Mouse (Mus musculus) megakaryocyte progenitor cell, adult 5-6 weeks (primary cell): ENCODE results near the gene 1700047I17Rik2. TPM values are rescaled to one million over a fixed set of nuclear protein-coding genes. Genes with fewer than 3 reads are reported as not detected.
"Not testable (repeated sequence)": the region's sequence is repeated elsewhere in the genome, so short reads cannot be mapped to it uniquely, and the experiment has no call there.

Experiments used
- ATAC-seq: replicated peaks from 2 replicates; pipeline ENCODE4 v1.8.0; 2016; ENCODE audit warnings: mild to moderate bottlenecking, moderate TSS enrichment, inconsistent platforms; ENCODE audit not compliant: poor library complexity
- total RNA-seq, 2 experiments: library from RNA; stranded (forward) in 1 of 2; stranded (reverse) in 1 of 2; fragments of 157-497, 149-512 nt in 1 of 2; fragments of 200-1000 nt in 1 of 2; gene quantifications; 2 replicates each; pipeline versions ENCODE4 v1.2.3 to v1.2.4; 2015 to 2017

1700047I17Rik2 gene
- 8.5 and 11.7 TPM in 2 replicates for total RNA-seq (2015)
- total RNA-seq (2017), result not detected in 2 replicates

DNA sequence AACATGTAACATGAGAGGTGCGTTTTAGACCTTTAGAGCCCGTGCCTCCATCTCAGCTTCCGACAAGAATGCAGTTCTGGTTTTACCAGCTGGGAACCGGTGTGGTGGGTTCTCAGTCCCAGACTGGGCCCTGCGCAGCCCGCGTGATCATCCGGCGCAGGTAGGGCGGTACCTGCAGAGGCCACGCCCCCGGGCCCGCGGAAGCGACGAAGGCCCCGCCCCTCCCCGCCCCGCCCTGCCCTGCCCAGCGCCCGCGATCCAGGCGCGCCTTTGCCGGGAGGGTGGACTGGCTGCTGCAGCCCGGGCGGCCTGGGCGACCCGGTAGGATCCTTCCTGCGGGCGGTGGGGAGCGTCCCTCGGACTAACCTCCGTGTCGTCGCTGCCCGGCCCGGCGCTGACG is at the start of gene 1700047I17Rik2:
TSS of gene 1700047I17Rik2 (plus strand) at position 287 of the 400 bp plus-strand sequence.
- peak; percentile 95 for ATAC-seq

DNA sequence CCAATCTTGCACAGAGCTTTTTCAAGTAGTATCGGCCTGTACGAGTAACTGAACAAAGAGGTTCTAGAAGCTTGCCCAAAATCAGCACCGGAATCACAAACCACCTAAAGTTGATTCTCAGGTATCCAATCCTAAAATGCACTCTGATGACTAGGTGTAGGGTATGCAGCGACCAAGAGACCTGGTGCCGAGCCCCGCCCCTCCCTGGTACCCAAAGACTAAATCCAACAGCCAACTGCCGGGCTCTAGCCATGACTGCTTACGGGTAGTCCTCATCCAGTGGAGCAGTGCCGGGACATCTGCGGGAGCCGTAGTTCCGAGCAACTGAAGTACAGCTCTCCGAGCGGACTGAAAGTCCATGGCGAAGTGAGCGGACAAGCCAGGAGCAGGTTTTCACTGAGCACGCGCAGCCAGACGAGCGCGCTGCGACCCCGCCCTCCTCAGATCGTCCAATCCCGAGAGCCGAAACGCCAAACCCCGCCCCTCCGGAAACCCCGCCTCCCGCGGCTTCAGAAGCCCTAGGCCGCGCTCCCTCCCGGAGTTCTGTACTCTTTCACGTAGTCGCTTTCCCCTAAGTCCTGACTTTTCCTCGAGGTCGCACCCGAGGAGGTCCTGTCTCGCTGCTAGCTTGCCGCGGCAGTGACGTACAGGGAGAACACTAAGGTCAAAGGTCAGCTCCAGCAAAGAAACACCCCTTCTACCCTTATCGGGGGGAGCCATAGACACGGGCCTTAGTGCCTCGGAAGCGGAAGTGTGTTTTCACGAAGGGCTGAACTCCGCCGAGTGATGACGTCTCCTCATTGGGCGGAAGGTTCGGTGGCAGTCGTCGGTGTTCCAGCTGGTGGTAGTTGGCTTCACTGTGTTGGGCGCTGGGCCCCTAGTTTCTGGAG is 44.6 kb upstream of the 1700047I17Rik2 start, which contains the start of gene Srp54b:
TSS of gene Srp54b (plus strand) at position 546 of the 890 bp plus-strand sequence.
- ATAC-seq, result peak; percentile 91

DNA sequence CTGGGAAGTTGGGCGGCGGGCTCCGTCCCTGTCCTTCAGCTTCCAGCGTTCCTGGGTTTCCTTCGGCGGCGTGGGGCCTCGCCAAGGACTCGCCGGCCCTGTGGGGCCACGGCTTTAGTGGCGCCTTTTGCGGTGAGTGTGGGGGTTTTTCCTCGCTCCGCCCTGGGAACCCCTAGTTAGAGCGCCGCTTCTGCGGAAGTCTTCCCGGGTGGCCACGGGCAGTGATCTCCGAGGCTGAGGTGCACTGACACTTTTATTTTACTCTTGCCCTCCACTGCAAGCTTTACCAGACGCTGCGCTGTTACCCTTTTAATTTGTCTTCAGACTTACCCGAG is 44.0 kb upstream of the 1700047I17Rik2 start:
- ATAC-seq, result peak; percentile 49

DNA sequence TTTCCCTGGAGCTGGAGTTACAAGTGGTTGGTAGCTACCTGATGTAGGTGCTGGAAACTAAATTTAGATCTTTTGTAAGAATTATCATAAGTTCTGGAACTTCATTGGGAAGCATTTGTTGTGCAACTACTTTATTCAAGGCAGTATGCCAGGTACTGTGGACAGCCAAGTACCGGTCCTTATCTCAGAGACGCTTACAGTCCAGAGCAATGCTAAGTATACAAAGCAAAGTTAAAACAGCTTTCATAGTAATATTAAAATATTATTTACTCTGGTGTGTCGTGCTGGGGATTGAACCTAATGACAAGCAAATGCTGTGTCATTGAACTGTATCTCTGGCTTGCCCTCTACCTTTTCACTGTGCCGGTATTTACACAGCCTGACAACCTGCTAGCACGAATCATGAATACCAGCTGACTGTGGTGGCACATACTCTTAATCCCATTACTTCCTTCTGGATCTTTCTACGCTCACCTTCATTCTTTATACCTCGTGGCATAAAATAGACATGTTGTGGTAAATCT is 32.3 kb upstream of the 1700047I17Rik2 start:
- not testable (repeated sequence) for ATAC-seq

DNA sequence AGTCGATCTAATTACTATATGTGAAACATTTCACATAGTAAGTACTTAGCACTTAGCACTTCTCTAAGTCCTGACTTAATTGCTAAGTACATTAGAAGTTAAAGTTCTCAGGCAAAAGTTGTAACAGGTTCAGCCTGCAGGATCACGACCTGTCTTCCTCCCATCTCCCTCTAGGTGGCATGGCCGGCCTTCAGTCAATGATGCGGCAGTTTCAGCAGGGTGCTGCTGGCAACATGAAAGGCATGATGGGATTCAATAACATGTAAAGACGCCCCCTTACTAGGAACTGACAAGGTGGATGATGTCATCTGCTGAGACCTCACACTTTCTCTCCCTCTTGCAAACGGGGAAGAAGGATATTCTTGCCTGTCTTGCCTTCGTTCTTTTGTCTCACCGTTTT is 11.7 kb upstream of the 1700047I17Rik2 start:
- peak; percentile 99 for ATAC-seq

DNA sequence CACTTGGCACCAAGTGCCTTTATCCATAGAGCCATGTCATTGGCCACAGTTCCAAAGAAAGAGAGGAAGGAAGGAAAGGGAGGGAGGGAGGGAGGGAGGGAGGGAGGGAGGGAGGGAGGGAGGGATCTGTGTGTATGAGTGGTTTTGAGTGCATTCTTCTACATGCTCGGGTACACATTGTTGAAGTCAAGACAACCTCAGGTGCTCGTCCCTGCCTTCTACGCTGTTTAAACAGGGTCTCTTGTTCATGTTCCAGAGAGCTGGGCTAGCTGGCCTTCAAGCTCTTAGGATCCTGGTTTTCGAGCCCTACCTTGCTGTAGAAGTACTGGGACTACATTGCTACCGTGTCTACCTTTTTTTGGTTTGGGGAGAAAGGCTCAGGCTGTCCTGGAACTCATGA is 10.3 kb upstream of the 1700047I17Rik2 start:
- ATAC-seq, result not testable (repeated sequence)

DNA sequence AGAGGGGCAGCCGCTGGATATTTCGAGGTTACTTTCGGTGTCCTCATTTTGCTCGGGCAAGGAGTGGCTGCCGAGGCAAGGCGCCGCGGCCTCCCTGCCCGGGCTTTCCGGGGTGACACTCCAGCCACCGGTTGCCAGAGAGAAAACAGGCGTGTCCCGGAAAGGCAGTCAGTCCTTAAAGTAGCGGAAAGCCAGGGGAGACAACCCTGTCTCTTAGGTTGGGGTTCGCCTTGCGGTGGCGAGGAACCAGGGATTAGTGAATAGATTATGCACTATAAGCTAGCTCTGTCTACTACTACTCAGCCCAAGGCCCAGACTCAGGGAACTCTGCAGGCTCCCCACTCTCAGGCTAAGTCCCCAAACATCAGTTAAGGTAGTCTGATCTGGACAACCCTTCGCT is 407 bp downstream of the 1700047I17Rik2 start:
- peak; percentile 61 for ATAC-seq

DNA sequence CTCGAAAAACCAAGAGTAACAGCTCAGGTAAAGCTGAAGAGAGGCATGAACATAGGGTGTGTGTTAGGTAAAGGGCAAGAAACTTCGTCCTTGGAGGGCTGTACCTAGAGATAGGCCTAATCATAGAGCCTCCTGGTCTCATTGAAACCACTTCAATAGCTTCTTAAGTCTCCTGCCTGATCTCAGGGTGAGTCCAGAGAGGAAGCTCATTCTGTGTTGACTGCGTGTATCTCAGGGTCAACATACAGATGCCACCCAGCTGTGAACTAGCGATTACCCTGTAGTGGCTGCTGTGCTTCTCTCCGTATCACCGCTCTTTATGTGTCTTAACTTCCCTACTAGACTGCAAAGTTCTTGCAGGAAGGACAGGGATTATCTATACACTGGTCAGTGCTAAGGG is 13.6 kb downstream of the 1700047I17Rik2 start:
- ATAC-seq, result not testable (repeated sequence)

DNA sequence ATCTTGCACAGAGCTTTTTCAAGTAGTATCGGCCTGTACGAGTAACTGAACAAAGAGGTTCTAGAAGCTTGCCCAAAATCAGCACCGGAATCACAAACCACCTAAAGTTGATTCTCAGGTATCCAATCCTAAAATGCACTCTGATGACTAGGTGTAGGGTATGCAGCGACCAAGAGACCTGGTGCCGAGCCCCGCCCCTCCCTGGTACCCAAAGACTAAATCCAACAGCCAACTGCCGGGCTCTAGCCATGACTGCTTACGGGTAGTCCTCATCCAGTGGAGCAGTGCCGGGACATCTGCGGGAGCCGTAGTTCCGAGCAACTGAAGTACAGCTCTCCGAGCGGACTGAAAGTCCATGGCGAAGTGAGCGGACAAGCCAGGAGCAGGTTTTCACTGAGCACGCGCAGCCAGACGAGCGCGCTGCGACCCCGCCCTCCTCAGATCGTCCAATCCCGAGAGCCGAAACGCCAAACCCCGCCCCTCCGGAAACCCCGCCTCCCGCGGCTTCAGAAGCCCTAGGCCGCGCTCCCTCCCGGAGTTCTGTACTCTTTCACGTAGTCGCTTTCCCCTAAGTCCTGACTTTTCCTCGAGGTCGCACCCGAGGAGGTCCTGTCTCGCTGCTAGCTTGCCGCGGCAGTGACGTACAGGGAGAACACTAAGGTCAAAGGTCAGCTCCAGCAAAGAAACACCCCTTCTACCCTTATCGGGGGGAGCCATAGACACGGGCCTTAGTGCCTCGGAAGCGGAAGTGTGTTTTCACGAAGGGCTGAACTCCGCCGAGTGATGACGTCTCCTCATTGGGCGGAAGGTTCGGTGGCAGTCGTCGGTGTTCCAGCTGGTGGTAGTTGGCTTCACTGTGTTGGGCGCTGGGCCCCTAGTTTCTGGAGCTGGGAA is 30.5 kb downstream of the 1700047I17Rik2 start, which contains the start of gene Srp54c:
TSS of gene Srp54c (plus strand) at position 543 of the 894 bp plus-strand sequence.
- ATAC-seq, result peak; percentile 92

DNA sequence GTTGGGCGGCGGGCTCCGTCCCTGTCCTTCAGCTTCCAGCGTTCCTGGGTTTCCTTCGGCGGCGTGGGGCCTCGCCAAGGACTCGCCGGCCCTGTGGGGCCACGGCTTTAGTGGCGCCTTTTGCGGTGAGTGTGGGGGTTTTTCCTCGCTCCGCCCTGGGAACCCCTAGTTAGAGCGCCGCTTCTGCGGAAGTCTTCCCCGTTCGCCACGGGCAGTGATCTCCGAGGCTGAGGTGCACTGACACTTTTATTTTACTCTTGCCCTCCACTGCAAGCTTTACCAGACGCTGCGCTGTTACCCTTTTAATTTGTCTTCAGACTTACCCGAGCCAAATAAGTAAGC is 31.1 kb downstream of the 1700047I17Rik2 start:
- peak; percentile 51 for ATAC-seq

DNA sequence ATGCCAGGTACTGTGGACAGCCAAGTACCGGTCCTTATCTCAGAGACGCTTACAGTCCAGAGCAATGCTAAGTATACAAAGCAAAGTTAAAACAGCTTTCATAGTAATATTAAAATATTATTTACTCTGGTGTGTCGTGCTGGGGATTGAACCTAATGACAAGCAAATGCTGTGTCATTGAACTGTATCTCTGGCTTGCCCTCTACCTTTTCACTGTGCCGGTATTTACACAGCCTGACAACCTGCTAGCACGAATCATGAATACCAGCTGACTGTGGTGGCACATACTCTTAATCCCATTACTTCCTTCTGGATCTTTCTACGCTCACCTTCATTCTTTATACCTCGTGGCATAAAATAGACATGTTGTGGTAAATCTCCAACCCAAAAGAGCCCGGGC is 42.9 kb downstream of the 1700047I17Rik2 start:
- not testable (repeated sequence) for ATAC-seq

DNA sequence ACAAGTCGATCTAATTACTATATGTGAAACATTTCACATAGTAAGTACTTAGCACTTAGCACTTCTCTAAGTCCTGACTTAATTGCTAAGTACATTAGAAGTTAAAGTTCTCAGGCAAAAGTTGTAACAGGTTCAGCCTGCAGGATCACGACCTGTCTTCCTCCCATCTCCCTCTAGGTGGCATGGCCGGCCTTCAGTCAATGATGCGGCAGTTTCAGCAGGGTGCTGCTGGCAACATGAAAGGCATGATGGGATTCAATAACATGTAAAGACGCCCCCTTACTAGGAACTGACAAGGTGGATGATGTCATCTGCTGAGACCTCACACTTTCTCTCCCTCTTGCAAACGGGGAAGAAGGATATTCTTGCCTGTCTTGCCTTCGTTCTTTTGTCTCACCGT is 62.6 kb downstream of the 1700047I17Rik2 start:
- peak; percentile 99 for ATAC-seq

DNA sequence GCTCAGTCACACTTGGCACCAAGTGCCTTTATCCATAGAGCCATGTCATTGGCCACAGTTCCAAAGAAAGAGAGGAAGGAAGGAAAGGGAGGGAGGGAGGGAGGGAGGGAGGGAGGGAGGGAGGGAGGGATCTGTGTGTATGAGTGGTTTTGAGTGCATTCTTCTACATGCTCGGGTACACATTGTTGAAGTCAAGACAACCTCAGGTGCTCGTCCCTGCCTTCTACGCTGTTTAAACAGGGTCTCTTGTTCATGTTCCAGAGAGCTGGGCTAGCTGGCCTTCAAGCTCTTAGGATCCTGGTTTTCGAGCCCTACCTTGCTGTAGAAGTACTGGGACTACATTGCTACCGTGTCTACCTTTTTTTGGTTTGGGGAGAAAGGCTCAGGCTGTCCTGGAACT is 64.0 kb downstream of the 1700047I17Rik2 start:
- ATAC-seq, result not testable (repeated sequence)

Other genes with a start within 250 kb of the 1700047I17Rik2 start
- gene Gm20403, start 213.1 kb upstream of the 1700047I17Rik2 start, total RNA-seq (2015), result not detected in 2 replicates
- not detected in 2 replicates for gene Gm20403, start 213.1 kb upstream of the 1700047I17Rik2 start, total RNA-seq (2017)
- 367 and 372 TPM in 2 replicates for gene Baz1a, start 185.2 kb upstream of the 1700047I17Rik2 start, total RNA-seq (2015)
- gene Baz1a, start 185.2 kb upstream of the 1700047I17Rik2 start, total RNA-seq (2017), result 151 and 171 TPM in 2 replicates
- gene 2700097O09Rik, start 119.5 kb upstream of the 1700047I17Rik2 start, total RNA-seq (2015), result 22.4 and 22.8 TPM in 2 replicates
- gene 2700097O09Rik, start 119.5 kb upstream of the 1700047I17Rik2 start, total RNA-seq (2017), result 7.5 and 12.9 TPM in 2 replicates
- 118 and 127 TPM in 2 replicates for gene Srp54a, start 119.3 kb upstream of the 1700047I17Rik2 start, total RNA-seq (2015)
- 191 and 227 TPM in 2 replicates for gene Srp54a, start 119.3 kb upstream of the 1700047I17Rik2 start, total RNA-seq (2017)
- gene Fam177a, start 75.1 kb upstream of the 1700047I17Rik2 start, total RNA-seq (2015), result 3.0 TPM in 1 of 2 replicates, not detected in the other
- 10.7 and 12.4 TPM in 2 replicates for gene Fam177a, start 75.1 kb upstream of the 1700047I17Rik2 start, total RNA-seq (2017)
- 27.7 and 35.3 TPM in 2 replicates for gene Srp54b, start 44.5 kb upstream of the 1700047I17Rik2 start, total RNA-seq (2015)
- gene Srp54b, start 44.5 kb upstream of the 1700047I17Rik2 start, total RNA-seq (2017), result 111 and 135 TPM in 2 replicates
- gene Srp54c, start 30.6 kb downstream of the 1700047I17Rik2 start, total RNA-seq (2015), result 75.0 and 76.0 TPM in 2 replicates
- gene Srp54c, start 30.6 kb downstream of the 1700047I17Rik2 start, total RNA-seq (2017), result 87.7 and 93.8 TPM in 2 replicates
- 36.1 and 38.1 TPM in 2 replicates for gene 1110008L16Rik, start 100.0 kb downstream of the 1700047I17Rik2 start, total RNA-seq (2015)
- gene 1110008L16Rik, start 100.0 kb downstream of the 1700047I17Rik2 start, total RNA-seq (2017), result 22.5 and 27.9 TPM in 2 replicates
- gene Ppp2r3c, start 103.4 kb downstream of the 1700047I17Rik2 start, total RNA-seq (2015), result 29.9 and 35.3 TPM in 2 replicates
- gene Ppp2r3c, start 103.4 kb downstream of the 1700047I17Rik2 start, total RNA-seq (2017), result 25.2 and 26.0 TPM in 2 replicates
- gene Psma6, start 184.6 kb downstream of the 1700047I17Rik2 start, total RNA-seq (2015), result 372 and 397 TPM in 2 replicates
- gene Psma6, start 184.6 kb downstream of the 1700047I17Rik2 start, total RNA-seq (2017), result 362 TPM in 2 replicates